Mouse (Mus musculus) cerebellum, postnatal 36 days (tissue): ENCODE results near the gene Nsmce3.
A peak's percentile ranks its signal among the peaks of the same experiment; 100 is the strongest.

Experiments used
- DNase-seq, 2 experiments: peaks; one replicate each; pipeline ENCODE4 v3.0.0; 2021 to 2022; ENCODE audit warnings: mixed read lengths in 2 of 2

The Nsmce3 gene

DNA sequence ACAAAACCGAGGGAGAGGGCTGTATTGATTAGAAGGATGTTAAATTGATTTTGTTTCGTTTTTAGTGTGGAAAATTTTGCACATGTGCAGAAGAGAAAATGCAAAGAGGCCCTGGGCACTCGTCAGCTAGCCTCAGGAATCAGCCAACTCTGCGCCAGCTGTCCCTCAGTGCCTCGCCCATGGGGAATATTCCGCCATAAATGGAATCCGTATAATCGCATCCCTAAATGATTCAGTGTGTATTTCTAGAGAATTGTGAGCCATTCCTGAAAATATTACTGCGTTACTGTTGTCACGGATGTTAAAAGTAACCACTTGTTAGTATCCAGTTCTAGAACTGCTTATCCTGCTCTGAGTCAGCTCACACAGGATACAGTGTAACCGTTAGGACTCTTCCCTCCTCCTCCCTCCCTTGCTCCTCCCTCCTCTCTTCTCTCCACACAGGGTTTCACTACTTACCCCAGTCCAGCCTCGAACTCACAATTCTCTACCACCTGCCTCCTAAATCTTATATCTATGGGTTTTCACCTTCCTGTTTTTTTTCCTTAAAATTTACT, 16.2 kb downstream of the Nsmce3 start:
- DNase-seq = no peak

DNA sequence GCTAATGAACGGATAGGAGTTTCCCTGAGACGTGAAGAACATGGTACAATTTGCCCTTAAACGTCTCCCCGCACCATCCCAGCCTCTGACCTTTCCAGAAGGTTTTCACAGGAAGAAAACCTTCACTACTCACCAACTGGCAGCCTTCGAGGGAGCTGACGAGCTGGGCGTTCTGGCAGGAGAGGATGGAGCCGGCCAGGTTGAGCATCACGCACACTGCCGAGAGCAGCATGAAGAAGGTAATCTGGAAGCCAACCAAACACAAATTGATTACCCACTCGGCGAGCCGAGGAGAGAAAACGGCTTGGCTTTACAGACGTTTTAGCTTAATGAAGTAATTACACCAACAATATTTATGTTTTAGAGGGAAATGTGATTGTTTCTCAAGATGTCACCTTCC, 16.8 kb downstream of the Nsmce3 start:
- DNase-seq = peak; percentile 28 to 44

DNA sequence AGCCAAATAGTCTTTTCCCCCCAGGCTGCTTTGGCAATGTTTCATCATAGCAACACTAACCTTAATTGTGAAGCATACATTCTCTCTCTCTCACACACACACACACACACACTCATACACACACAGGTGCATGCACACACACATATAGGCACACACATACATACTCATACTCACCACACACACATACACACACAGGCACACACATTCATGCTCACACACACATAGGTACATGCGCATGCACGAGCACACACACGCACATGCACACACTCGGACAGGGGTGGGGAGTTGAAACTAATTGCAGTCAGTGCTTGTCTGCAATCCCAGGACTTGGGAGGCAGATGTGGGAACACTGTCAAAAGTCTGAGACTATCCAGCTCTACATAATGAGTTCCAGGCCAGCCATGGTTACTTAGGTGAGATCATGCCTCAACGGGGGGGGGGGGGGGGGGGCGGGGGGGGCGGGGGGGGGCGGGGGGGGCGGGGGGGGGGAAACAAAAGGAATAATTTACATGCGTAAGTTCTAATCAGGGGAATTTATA, 17.3 kb downstream of the Nsmce3 start:
- DNase-seq = no peak

DNA sequence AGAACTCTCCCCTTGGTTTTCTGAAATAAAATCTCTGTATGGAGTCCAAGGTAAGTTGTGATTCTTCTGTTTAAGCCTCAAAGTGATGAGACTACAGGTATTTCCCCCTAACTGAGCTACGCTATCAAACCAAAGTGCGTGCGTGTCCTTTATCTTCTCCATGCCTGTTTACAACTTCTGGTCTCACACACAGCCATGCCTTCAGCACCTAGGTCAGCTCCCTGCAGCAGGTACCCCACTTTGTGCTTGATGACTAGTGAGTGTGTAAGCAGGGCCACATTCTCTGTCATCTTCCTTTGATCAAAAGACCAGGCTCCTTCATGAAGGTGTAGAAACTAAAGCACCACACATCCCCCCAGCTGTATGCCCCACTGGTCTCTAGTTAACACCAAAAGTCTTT, 22.0 kb downstream of the Nsmce3 start:
- no peak for DNase-seq

DNA sequence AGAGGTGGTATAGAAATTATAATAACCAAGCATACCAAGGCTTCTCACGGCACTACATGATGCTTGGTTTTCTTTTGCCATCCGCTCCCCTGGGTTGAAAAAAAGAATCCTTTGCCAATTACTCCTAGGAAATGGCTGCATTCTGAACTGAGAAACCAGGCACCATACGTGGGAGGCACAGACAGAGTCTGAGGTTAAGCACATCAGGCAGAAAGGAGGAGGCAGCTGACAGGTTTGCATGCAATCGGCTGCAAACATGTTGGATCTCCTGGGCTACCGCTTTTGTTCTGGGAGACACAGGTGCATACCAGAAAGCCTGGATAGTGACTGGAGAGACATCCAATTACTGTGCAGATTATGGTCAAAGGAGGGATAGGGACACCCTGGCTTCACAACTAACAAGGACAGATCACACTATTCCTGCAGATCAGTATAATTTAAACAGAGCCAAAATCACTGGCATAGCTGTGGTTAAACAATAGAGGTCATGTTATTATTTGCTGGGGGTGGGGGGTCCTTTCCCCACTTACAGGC, 25.4 kb downstream of the Nsmce3 start:
- no peak for DNase-seq

DNA sequence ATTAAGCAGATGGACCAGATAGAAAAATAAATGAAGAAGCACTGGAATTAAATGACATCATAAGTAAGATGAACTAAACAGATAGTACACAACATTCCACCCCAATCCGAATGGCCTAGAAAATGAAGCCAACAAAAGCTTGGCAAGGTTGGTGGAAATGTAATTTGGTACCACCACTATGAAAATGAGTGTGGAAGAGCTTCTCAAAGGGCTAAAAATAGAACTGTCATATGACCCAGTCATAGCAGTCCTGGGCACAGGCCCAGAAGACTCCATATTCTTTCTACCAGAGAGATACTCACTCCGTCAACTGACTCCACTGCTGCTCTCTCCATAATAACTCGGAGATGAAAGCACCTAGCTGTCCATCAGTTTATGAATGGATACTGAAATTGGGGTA, 26.7 kb downstream of the Nsmce3 start:
- no peak for DNase-seq

DNA sequence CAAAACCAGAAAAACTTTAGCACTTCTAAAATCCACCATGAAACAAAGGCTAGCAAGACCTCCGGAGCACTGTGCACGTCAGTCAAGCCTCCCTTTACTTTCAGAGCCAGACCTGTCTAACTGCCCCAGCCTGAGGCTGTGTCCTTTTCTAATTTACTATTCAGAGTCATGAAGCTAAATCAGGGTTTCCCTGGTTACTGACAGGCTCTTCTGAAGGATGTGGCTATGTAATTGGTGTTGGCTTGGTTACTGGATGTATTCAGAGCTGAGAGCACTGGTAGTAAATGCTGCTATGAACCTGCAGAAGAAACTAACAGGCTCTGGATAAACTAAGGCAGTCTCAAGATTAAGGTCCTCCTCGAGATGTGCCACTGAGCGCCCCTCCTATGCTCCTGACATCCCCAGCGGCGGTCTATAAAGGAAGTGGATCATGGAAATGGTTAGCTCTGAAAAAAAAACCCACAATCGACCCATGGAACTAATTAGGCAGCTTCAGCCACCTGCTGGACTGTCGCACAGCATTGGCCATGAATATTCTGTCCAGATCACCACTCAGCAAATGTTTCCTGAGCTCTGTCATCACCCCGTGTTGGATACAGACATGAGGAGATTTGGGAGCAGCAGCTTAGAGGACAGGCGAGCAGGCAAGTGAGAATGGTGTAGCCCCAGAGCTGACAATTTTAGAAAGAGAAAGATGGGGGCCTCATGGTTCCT, 31.7 kb downstream of the Nsmce3 start:
- DNase-seq = no peak

DNA sequence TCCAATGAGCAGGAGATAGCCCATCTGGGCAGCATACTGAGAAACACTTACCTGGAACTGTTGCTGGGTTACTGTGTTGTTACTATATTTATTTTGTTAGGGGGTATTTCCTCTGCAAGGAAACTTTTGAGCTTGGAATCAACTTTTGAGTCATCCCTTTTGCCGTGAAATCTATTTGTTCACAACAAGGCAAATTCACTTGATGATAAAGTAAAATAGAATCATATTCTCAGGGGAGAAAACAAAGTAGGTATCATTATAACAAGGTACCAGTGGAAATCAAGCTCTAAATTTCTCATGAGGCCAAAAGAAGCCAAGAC, 32.3 kb downstream of the Nsmce3 start:
- no peak for DNase-seq

DNA sequence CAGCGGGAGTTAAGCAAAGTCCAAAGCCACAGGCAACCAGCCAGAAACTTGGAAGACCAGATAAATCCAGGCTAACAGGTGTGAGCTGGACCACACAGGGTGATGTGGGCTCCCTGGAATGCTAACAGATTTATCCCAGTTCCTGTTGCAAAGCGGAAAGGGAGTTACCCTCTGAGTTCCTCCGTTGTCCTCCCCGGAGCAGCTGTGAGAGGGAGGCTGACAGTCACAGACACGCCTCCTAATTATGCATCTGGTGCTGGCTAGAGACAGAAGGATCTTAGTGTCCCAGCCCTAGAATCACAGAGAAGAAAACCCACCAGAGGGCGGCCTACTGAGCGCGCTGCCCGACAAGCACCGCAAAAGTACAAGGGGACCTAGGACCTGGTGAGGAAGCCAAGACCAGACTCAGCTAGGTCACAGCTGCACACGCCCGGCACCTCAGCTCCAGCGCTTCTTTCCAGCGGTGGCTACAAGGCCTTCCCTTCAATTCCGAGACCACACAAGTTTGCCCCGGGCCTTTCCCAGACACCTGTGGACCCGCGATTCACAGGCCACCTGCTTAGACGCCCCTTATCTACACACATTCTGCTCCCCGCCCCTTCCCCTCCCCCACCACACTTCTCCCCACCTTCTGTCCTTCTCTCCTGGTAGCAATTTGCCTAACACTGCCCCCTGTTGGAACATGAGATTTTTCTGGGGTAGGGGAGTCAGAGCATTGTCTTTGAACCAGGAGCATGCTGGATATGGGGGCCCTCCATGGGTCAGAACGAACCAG, 32.8 kb downstream of the Nsmce3 start:
- peak in 1 of 2 experiments; percentile 7 for DNase-seq

DNA sequence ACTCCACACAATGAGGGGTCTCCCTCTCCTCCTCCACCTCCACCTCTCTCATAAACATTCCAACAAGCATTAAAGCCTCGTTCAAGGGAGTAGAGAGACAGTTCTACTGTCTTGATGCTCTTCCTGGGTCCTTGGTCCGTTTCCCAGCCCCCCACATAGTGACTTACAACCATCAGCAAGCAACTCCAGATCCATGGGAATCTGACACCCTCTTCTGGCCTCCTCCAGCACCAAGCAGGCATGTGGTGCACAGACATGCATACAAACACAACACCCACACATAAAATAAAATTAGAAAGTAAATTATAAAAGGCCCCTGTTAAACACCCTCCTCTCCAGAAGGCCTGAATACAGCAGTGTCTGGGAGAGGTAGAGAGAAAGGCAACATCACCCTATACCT, 33.5 kb downstream of the Nsmce3 start:
- no peak for DNase-seq

DNA sequence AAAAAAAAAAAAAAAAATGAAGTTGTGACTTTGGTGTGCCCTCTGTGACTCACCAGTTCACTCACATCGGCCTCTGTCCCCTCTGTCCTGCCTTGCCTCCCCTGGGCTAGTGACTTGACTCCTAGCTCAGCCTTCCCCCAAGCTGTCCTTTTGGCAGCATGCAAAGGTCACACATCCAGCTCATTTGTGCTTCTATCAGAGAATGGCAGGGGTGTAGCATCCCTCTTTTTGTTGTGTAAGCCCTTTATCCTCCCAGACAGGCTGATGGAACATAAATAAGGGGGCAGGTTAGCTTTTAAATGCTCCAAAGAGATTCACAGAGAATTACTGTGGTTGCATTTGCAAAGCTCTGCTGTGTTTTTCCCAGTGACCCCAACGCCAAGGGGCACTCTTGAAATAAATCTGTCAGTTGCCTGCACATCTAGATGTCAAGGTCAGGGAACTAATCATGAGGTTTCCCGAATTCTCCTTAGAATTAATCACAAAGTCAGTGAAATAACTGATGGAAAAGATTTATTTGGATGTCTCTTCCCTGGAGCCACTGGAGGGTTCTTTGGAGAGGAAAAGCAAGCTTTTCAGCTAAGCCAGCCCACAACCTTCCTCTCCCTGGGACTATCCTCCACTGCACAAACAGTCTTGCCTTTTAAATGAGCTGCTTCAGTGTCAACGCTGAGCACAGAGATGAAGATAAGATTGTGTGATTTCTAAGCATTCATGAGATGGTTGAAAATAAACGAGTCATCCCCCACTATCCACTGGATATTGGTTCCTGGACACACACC, 42.4 kb downstream of the Nsmce3 start:
- DNase-seq = no peak

DNA sequence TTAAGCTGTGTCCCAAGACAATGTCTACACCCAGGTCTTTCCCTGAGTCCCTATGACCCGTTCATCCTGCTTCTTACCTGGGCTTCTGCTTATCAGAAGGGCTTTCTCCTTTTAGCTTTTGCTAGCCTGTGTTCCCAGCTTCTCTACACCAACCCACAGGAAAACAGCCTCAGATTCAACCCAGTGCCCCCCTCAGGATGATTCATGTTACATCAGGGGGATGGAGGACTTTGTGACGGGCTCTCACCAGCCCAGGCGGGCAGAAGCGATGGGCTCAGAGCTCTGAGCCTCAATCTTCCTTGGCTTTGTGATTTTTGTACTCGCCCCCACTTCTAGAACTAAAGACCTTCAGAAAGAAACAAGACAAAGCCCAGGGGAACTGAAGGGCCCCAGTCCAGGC, 51.7 kb downstream of the Nsmce3 start:
- no peak for DNase-seq

DNA sequence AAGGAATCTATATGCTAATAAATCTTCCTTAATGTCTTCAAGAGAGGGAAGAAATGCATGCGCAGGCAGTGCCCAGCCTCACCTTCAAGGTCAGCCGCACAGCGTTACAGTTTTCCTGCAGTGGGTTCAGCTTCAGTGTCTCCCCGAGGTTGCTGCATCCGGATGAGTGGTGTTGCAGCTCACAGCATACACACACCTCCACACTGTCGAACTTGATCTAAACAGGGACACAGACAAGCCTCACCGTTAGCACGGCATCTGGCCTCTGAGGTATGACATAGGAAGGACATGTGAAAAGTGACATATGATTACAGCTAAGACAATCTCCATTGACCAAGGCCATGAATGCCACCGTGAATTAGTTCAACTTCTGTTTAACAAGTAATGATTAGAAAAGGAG, 53.1 kb downstream of the Nsmce3 start:
- no peak for DNase-seq
